Mouse (Mus musculus): Measurements from ENCODE around the gene Olfr1219. TPM values are rescaled to one million over a fixed set of nuclear protein-coding genes. Genes with fewer than 3 reads are reported as not detected.

The Olfr1219 gene
- not detected in 2 replicates for polyA plus RNA-seq (2014; fragmentation: Nextera tagmentation; extraction: Ambion mirVana)

GRCm38 (mm10) chr2:89083413-89083812 lies at the start of gene Olfr1219:
Gene Olfr1219, minus strand, starts transcription at chr2:89083513.
- H3K9me3 ChIP-seq (ENCODE audit: control insufficient read depth, low read length) = no peaks in the 10 kb centered on the region

GRCm38 (mm10) chr2:89132954-89133353 lies 49.6 kb upstream of the Olfr1219 start, which contains the start of gene Olfr1222:
Gene Olfr1222, minus strand, starts transcription at chr2:89133054.
- 72% methylated on average over 3 of the region's 3 CpGs for WGBS
- Histone ChIP-seq H3K4me2 (no peak within 1 kb of the TSS), H3K27me3 (ENCODE audit: control insufficient read depth, insufficient read depth, low read length) (no peaks in the 10 kb centered on the region), H3K27ac (ENCODE audit: low read depth, low read length) (no peak within 1 kb of the TSS), H3K9me3 (ENCODE audit: control insufficient read depth, low read length) (no peaks in the 10 kb centered on the region), H3K9ac (ENCODE audit: low read length) (no peak within 1 kb of the TSS), H3K36me3 (ENCODE audit: control insufficient read depth, insufficient read depth, low read length) (no peaks in the 10 kb centered on the region), H3K4me1 (ENCODE audit: control insufficient read depth, insufficient read depth, low read length) (no peaks in the 10 kb centered on the region), H3K4me3 (ENCODE audit: low read depth, low read length) (no peak within 1 kb of the TSS)
- ATAC-seq (ENCODE audit: low FRiP score) (no peak), DNase-seq (ENCODE audit: low spot score, missing footprints) (no peak)

More at GRCm38 (mm10) chr2:89083413-89083812, at the start of gene Olfr1219:
- no peak within 1 kb of the TSS for H3K9ac ChIP-seq (ENCODE audit: low read length)
- H3K27me3 ChIP-seq (ENCODE audit: control insufficient read depth, insufficient read depth, low read length) = no peaks in the 10 kb centered on the region
- DNase-seq (ENCODE audit: low spot score, missing footprints) = no peak
- no peaks in the 10 kb centered on the region for H3K36me3 ChIP-seq (ENCODE audit: control insufficient read depth, insufficient read depth, low read length)
- no peaks in the 10 kb centered on the region for H3K4me1 ChIP-seq (ENCODE audit: control insufficient read depth, insufficient read depth, low read length)
- no peak within 1 kb of the TSS for H3K27ac ChIP-seq (ENCODE audit: low read depth, low read length)
- no peak for ATAC-seq (ENCODE audit: low FRiP score)
- H3K4me3 ChIP-seq (ENCODE audit: low read depth, low read length) = no peak within 1 kb of the TSS
- no peak within 1 kb of the TSS for H3K4me2 ChIP-seq
- WGBS = 62% methylated on average over 1 of the region's 1 CpGs

- no peaks in the 10 kb centered on the region for H3K9me3 ChIP-seq (ENCODE audit: control insufficient read depth, low read length)
- no peak within 1 kb of the TSS for H3K9ac ChIP-seq (ENCODE audit: low read length)
- ATAC-seq (ENCODE audit: low FRiP score) (no peak), DNase-seq (ENCODE audit: low spot score, missing footprints) (no peak)
- no peaks in the 10 kb centered on the region for H3K27me3 ChIP-seq (ENCODE audit: control insufficient read depth, insufficient read depth, low read length)
- no peak within 1 kb of the TSS for H3K27ac ChIP-seq (ENCODE audit: low read depth, low read length)
- WGBS = 88% methylated on average over 2 of the region's 2 CpGs
- no peak within 1 kb of the TSS for H3K4me3 ChIP-seq (ENCODE audit: low read depth, low read length)
- H3K36me3 ChIP-seq (ENCODE audit: control insufficient read depth, insufficient read depth, low read length) = no peaks in the 10 kb centered on the region
- no peaks in the 10 kb centered on the region for H3K4me1 ChIP-seq (ENCODE audit: control insufficient read depth, insufficient read depth, low read length)
- no peak within 1 kb of the TSS for H3K4me2 ChIP-seq
These were observed 33.9 kb upstream of the Olfr1219 start, which contains the start of gene Olfr1221 for GRCm38 (mm10) chr2:89117183-89117582. Gene Olfr1221, minus strand, starts transcription at chr2:89117283.

- Histone ChIP-seq H3K4me1 (ENCODE audit: control insufficient read depth, insufficient read depth, low read length) (no peaks in the 10 kb centered on the region), H3K36me3 (ENCODE audit: control insufficient read depth, insufficient read depth, low read length) (no peaks in the 10 kb centered on the region), H3K9ac (ENCODE audit: low read length) (no peak within 1 kb of the TSS), H3K4me3 (ENCODE audit: low read depth, low read length) (no peak within 1 kb of the TSS), H3K9me3 (ENCODE audit: control insufficient read depth, low read length) (no peaks in the 10 kb centered on the region), H3K27ac (ENCODE audit: low read depth, low read length) (no peak within 1 kb of the TSS), H3K27me3 (ENCODE audit: control insufficient read depth, insufficient read depth, low read length) (no peaks in the 10 kb centered on the region), H3K4me2 (no peak within 1 kb of the TSS)
- ATAC-seq (ENCODE audit: low FRiP score) (no peak), DNase-seq (ENCODE audit: low spot score, missing footprints) (no peak)
- 85% methylated on average over 3 of the region's 3 CpGs for WGBS
These were observed 23.4 kb upstream of the Olfr1219 start, which contains the start of gene Olfr1220 for GRCm38 (mm10) chr2:89106735-89107134. Gene Olfr1220, minus strand, starts transcription at chr2:89106835.

GRCm38 (mm10) chr2:89105651-89106050 lies 22.3 kb upstream of the Olfr1219 start:
- no peak overlapping the region for H3K4me2 ChIP-seq
- ATAC-seq (ENCODE audit: low FRiP score) (no peak), DNase-seq (ENCODE audit: low spot score, missing footprints) (no peak)
- H3K27me3 ChIP-seq (ENCODE audit: control insufficient read depth, insufficient read depth, low read length) = no peaks in the 10 kb centered on the region
- no peak overlapping the region for H3K27ac ChIP-seq (ENCODE audit: low read depth, low read length)
- no peak overlapping the region for H3K9ac ChIP-seq (ENCODE audit: low read length)
- no peaks in the 10 kb centered on the region for H3K4me1 ChIP-seq (ENCODE audit: control insufficient read depth, insufficient read depth, low read length)
- no peaks in the 10 kb centered on the region for H3K36me3 ChIP-seq (ENCODE audit: control insufficient read depth, insufficient read depth, low read length)
- H3K9me3 ChIP-seq (ENCODE audit: control insufficient read depth, low read length) = no peaks in the 10 kb centered on the region
- H3K4me3 ChIP-seq (ENCODE audit: low read depth, low read length) = no peak overlapping the region

GRCm38 (mm10) chr2:89093848-89094247 lies 10.5 kb upstream of the Olfr1219 start:
- no peak overlapping the region for H3K4me2 ChIP-seq
- ATAC-seq (ENCODE audit: low FRiP score) = no peak
- no peak overlapping the region for H3K9ac ChIP-seq (ENCODE audit: low read length)
- WGBS = 100% methylated on average over 1 of the region's 1 CpGs
- H3K36me3 ChIP-seq (ENCODE audit: control insufficient read depth, insufficient read depth, low read length) = no peaks in the 10 kb centered on the region
- H3K4me1 ChIP-seq (ENCODE audit: control insufficient read depth, insufficient read depth, low read length) = no peaks in the 10 kb centered on the region
- H3K9me3 ChIP-seq (ENCODE audit: control insufficient read depth, low read length) = no peaks in the 10 kb centered on the region
- no peaks in the 10 kb centered on the region for H3K27me3 ChIP-seq (ENCODE audit: control insufficient read depth, insufficient read depth, low read length)
- H3K4me3 ChIP-seq (ENCODE audit: low read depth, low read length) = no peak overlapping the region
- no peak for DNase-seq (ENCODE audit: low spot score, missing footprints)
- no peak overlapping the region for H3K27ac ChIP-seq (ENCODE audit: low read depth, low read length)

- ATAC-seq (ENCODE audit: low FRiP score) = no peak
These were observed 1.8 kb downstream of the Olfr1219 start for GRCm38 (mm10) chr2:89081487-89081886.

GRCm38 (mm10) chr2:89061087-89061486 lies 22.2 kb downstream of the Olfr1219 start, which contains the start of gene Olfr1218:
Gene Olfr1218, minus strand, starts transcription at chr2:89061187.
- ATAC-seq (ENCODE audit: low FRiP score) (no peak), DNase-seq (ENCODE audit: low spot score, missing footprints) (no peak)
- Histone ChIP-seq H3K4me1 (ENCODE audit: control insufficient read depth, insufficient read depth, low read length) (no peaks in the 10 kb centered on the region), H3K4me2 (no peak within 1 kb of the TSS), H3K9me3 (ENCODE audit: control insufficient read depth, low read length) (no peaks in the 10 kb centered on the region), H3K9ac (ENCODE audit: low read length) (no peak within 1 kb of the TSS), H3K36me3 (ENCODE audit: control insufficient read depth, insufficient read depth, low read length) (no peaks in the 10 kb centered on the region), H3K27me3 (ENCODE audit: control insufficient read depth, insufficient read depth, low read length) (no peaks in the 10 kb centered on the region), H3K4me3 (ENCODE audit: low read depth, low read length) (no peak within 1 kb of the TSS), H3K27ac (ENCODE audit: low read depth, low read length) (no peak within 1 kb of the TSS)

More at GRCm38 (mm10) chr2:89081487-89081886, 1.8 kb downstream of the Olfr1219 start:
- Histone ChIP-seq H3K27me3 (ENCODE audit: control insufficient read depth, insufficient read depth, low read length) (no peaks in the 10 kb centered on the region), H3K9me3 (ENCODE audit: control insufficient read depth, low read length) (no peaks in the 10 kb centered on the region), H3K36me3 (ENCODE audit: control insufficient read depth, insufficient read depth, low read length) (no peaks in the 10 kb centered on the region), H3K27ac (ENCODE audit: low read depth, low read length) (no peak overlapping the region), H3K4me3 (ENCODE audit: low read depth, low read length) (no peak overlapping the region), H3K4me2 (no peak overlapping the region), H3K4me1 (ENCODE audit: control insufficient read depth, insufficient read depth, low read length) (no peaks in the 10 kb centered on the region), H3K9ac (ENCODE audit: low read length) (no peak overlapping the region)
- no peak for DNase-seq (ENCODE audit: low spot score, missing footprints)

- ATAC-seq (ENCODE audit: low FRiP score) (no peak), DNase-seq (ENCODE audit: low spot score, missing footprints) (no peak)
- no peak within 1 kb of the TSS for H3K9ac ChIP-seq (ENCODE audit: low read length)
- H3K27me3 ChIP-seq (ENCODE audit: control insufficient read depth, insufficient read depth, low read length) = no peaks in the 10 kb centered on the region
- 76% methylated on average over 2 of the region's 2 CpGs for WGBS
- H3K27ac ChIP-seq (ENCODE audit: low read depth, low read length) = no peak within 1 kb of the TSS
- H3K36me3 ChIP-seq (ENCODE audit: control insufficient read depth, insufficient read depth, low read length) = no peaks in the 10 kb centered on the region
- H3K9me3 ChIP-seq (ENCODE audit: control insufficient read depth, low read length) = no peaks in the 10 kb centered on the region
- no peak within 1 kb of the TSS for H3K4me2 ChIP-seq
- H3K4me1 ChIP-seq (ENCODE audit: control insufficient read depth, insufficient read depth, low read length) = no peaks in the 10 kb centered on the region
- no peak within 1 kb of the TSS for H3K4me3 ChIP-seq (ENCODE audit: low read depth, low read length)
These were observed 51.3 kb downstream of the Olfr1219 start, which contains the start of gene Olfr1217 for GRCm38 (mm10) chr2:89031965-89032364. Gene Olfr1217, minus strand, starts transcription at chr2:89032065.

All from midbrain, embryonic 11.5 days (tissue).